Mouse (Mus musculus): ENCODE data around the gene Eci2. TPM values are rescaled to one million over a fixed set of nuclear protein-coding genes. Genes with fewer than 3 reads are reported as not detected.
"Not testable (repeated sequence)": the region's sequence is repeated elsewhere in the genome, so short reads cannot be mapped to it uniquely, and the experiment has no call there.

Gene Eci2
- total and polyA plus RNA-seq, 3 experiments, result 7.2 to 99.4 (median 64.4) TPM

DNA sequence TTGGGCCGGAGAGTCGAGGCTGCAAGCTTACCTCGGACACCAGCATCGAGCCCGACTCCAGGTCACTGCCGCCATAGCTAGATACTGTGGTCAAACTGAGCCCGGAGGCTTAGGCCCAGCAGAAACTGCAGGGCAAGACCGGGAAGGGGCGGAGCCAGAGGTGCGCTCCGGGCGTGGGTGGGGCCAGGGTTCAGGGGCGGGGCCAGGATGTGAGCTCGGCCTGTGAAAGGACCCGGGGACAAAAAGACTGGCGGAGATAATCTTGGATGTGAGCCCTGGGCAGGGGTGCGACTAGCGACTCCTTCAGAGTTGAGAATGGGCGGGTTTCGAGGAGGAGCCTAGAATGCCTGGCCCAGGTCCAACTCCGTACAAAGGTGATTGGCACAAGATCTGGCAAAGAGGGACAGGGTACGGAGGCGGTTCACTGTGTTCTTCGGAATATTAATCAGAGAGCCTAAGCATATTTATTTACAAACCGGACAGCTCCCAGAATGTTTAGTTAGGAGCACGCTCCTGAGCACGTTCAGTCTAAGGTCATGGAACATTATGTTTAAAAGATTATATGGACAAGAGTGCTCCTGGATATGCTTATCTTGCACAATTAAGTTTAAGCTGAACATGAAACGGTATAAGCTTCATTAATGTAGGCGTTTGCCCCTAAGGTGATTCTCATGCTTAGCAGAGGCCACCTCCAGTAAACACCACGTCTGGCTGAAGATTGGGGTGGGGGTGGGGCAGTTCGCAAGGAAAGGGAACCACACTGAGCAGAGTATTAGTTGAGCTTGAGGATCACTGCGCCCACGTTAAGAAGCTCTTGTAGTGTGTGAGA, 32.7 kb downstream of the Eci2 start:
- Histone ChIP-seq H3K9me3 (replicated peaks) (no peaks in the 10 kb centered on the region), H3K4me1 (ENCODE audit: insufficient read depth, low read depth, low read length) (peaks cover 30% of the 10 kb centered on the region), H3K27me3 (ENCODE audit: insufficient read depth, low read length) (no peaks in the 10 kb centered on the region; the same call in 1 of the 2 replicates), H3K36me3 (replicated peaks) (peaks cover 23% of the 10 kb centered on the region), H3K4me3 (ENCODE audit: low read depth, low read length) (peak overlapping the region; percentile 79)
- peak; percentile 88 for DNase-seq (ENCODE audit: low spot score)
- TF ChIP-seq GATA1 (IDR thresholded peaks at IDR 0.05; ENCODE audit: borderline replicate concordance, low read length) (no peak), TAL1 (conservative IDR thresholded peaks at IDR 0.05; ENCODE audit: low read depth, low read length) (no peak), GATA2 (IDR thresholded peaks at IDR 0.05; ENCODE audit: borderline replicate concordance, low read depth, low read length) (no peak), POLR2AphosphoS5 (IDR thresholded peaks at IDR 0.05; ENCODE audit: insufficient replicate concordance, low read depth, low read length) (no peak), CTCF (IDR thresholded peaks at IDR 0.05; ENCODE audit: low read depth, low read length) (no peak)
- peak; percentile 94 for ATAC-seq (ENCODE audit: extremely low read depth, insufficient number of reproducible peaks, low FRiP score, poor library complexity, severe bottlenecking)

DNA sequence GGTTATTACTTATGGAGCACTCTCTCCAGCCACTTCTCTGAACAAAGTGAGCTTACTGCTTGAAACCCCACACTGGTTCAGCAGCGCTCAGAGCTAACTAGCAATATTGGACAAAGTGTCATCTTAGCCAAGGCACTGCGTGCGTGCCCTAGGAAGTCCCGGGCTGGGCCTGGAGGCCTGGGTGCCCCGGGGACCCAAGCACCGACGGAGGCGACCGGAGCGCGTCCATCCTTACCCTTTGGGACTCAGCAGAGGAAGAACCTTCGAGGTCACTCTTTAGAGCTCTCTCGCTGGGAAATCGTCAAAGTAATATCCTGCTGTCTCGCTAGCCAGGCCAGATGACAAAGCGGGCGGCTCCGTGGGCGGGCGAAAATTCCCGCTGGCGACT, 33.3 kb downstream of the Eci2 start:
- H3K36me3 ChIP-seq (replicated peaks), result peaks cover 28% of the 10 kb centered on the region
- no peak for TF ChIP-seq POLR2AphosphoS5 (IDR thresholded peaks at IDR 0.05; ENCODE audit: insufficient replicate concordance, low read depth, low read length)
- no peak for TF ChIP-seq GATA1 (IDR thresholded peaks at IDR 0.05; ENCODE audit: borderline replicate concordance, low read length)
- TF ChIP-seq CTCF (IDR thresholded peaks at IDR 0.05; ENCODE audit: low read depth, low read length), result no peak
- no peak for TF ChIP-seq GATA2 (IDR thresholded peaks at IDR 0.05; ENCODE audit: borderline replicate concordance, low read depth, low read length)
- no peak for TF ChIP-seq TAL1 (conservative IDR thresholded peaks at IDR 0.05; ENCODE audit: low read depth, low read length)
- ATAC-seq (ENCODE audit: extremely low read depth, insufficient number of reproducible peaks, low FRiP score, poor library complexity, severe bottlenecking) (no peak), DNase-seq (ENCODE audit: low spot score) (peak; percentile 31)
- no peaks in the 10 kb centered on the region for H3K27me3 ChIP-seq (ENCODE audit: insufficient read depth, low read length)
- no peaks in the 10 kb centered on the region for H3K9me3 ChIP-seq (replicated peaks)
- H3K4me1 ChIP-seq (ENCODE audit: insufficient read depth, low read depth, low read length), result peaks cover 30% of the 10 kb centered on the region
- peak overlapping the region; percentile 79 for H3K4me3 ChIP-seq (ENCODE audit: low read depth, low read length)

DNA sequence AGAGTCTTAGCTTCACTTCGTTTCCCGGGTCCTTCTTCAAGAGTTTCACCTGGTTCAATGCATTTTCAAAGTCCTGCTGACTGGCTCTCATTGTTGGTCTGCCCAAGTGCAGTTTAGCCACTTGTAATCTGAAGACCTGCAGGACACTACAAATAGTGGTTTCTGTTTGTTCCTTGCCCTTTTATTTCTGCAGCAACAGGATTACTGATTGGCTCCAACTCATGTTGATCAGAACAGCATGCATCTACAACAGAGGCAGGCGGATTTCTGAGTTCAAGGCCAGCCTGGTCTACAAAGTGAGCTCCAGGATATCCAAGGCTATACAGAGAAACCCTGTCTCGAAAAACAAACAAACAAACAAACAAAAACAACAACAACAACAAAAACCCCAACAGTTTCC, 33.8 kb downstream of the Eci2 start:
- Histone ChIP-seq H3K9me3 (replicated peaks) (no peaks in the 10 kb centered on the region), H3K27me3 (ENCODE audit: insufficient read depth, low read length) (no peaks in the 10 kb centered on the region), H3K4me3 (ENCODE audit: low read depth, low read length) (peak overlapping the region; percentile 79; the same call in 1 of the 2 replicates), H3K4me1 (ENCODE audit: insufficient read depth, low read depth, low read length) (peaks cover 30% of the 10 kb centered on the region), H3K36me3 (replicated peaks) (peaks cover 33% of the 10 kb centered on the region)
- no peak for ATAC-seq (ENCODE audit: extremely low read depth, insufficient number of reproducible peaks, low FRiP score, poor library complexity, severe bottlenecking)
- DNase-seq (ENCODE audit: low spot score), result no peak
- TF ChIP-seq TAL1 (conservative IDR thresholded peaks at IDR 0.05; ENCODE audit: low read depth, low read length), result no peak
- no peak for TF ChIP-seq GATA1 (IDR thresholded peaks at IDR 0.05; ENCODE audit: borderline replicate concordance, low read length)
- no peak for TF ChIP-seq CTCF (IDR thresholded peaks at IDR 0.05; ENCODE audit: low read depth, low read length)
- no peak for TF ChIP-seq GATA2 (IDR thresholded peaks at IDR 0.05; ENCODE audit: borderline replicate concordance, low read depth, low read length)
- TF ChIP-seq POLR2AphosphoS5 (IDR thresholded peaks at IDR 0.05; ENCODE audit: insufficient replicate concordance, low read depth, low read length), result no peak

DNA sequence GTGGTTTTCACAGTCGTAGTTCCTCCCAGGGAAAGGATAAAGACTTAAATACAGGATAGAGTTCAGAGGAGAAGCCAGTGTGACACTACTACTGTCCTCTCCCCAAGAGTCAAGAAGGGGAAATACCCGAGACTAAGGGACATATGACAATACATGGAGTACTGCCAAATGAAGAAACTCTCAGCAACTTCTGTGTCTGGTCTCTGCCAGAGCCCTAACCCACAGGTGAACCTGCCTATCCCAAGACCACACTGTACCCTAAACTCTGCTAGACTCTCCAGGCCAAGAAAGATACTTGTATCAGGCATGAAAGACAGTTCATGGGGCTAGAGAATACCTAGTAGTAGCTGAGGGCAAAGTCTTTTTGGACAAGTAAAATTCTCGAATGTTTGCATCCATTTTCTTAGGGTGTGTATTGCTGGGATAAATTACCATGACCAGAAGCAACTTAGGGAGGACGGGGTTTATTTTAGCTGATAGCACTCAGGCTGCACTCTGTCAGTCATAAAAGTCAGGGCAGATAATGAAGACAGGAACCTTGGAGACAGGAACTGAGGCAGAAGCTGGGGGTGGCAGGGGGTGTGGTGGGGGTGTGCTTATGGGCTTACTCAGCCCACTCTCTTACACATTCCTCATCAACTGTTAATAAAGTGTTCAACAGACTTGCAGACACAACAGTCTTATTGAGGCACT, 35.2 kb downstream of the Eci2 start:
- Histone ChIP-seq H3K27me3 (ENCODE audit: insufficient read depth, low read length) (no peaks in the 10 kb centered on the region), H3K36me3 (replicated peaks) (peaks cover 47% of the 10 kb centered on the region), H3K4me3 (ENCODE audit: low read depth, low read length) (no peak overlapping the region), H3K4me1 (ENCODE audit: insufficient read depth, low read depth, low read length) (peaks cover 30% of the 10 kb centered on the region), H3K9me3 (replicated peaks) (no peaks in the 10 kb centered on the region)
- ATAC-seq (ENCODE audit: extremely low read depth, insufficient number of reproducible peaks, low FRiP score, poor library complexity, severe bottlenecking) (no peak), DNase-seq (ENCODE audit: low spot score) (no peak)
- TF ChIP-seq CTCF (IDR thresholded peaks at IDR 0.05; ENCODE audit: low read depth, low read length), result no peak
- no peak for TF ChIP-seq POLR2AphosphoS5 (IDR thresholded peaks at IDR 0.05; ENCODE audit: insufficient replicate concordance, low read depth, low read length)

DNA sequence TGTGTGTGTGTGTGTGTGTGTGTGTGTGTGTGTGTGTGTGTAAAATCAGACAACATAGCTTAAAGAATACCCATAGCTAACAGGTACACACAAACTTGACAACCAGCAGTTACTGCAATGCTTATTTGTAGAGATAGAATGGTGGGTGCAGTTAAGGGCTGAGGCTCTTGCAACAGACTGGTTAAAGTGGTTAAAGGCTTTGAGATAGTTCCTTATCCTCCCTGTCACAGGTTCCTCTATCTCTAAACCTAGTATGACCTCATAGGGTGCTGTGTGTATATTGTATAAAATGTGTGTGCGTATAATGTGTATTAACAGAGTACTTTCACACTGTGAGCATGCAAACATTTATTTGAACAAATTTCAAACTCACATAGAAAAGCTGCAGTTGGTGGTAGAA, 43.4 kb downstream of the Eci2 start:
- peaks cover 80% of the 10 kb centered on the region for H3K36me3 ChIP-seq (replicated peaks)
- not testable (repeated sequence) for DNase-seq (ENCODE audit: low spot score); ATAC-seq (ENCODE audit: extremely low read depth, insufficient number of reproducible peaks, low FRiP score, poor library complexity, severe bottlenecking); H3K4me3 ChIP-seq (ENCODE audit: low read depth, low read length); H3K4me1 ChIP-seq (ENCODE audit: insufficient read depth, low read depth, low read length); H3K9me3 ChIP-seq (replicated peaks); H3K27me3 ChIP-seq (ENCODE audit: insufficient read depth, low read length)

DNA sequence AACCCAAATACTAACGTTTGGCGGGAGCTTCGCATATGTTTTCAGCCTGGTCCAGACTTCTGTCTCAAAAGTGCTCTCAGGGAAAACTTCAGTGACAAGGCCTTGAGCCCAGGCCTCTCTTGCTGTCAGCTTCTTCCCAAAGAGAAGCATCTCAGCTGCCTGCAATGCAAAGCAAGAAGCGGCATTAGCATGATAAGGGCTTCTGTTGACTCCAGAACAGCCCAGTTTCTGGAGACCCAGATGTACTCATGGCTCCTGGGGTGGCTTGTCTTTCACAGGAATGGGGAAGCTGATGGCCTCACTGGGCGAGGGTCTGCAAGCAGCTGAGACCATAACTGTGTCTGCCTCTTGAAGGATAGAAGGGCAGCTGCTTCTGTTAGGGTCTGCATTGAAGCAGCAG, 48.3 kb downstream of the Eci2 start:
- not testable (repeated sequence) for H3K9me3 ChIP-seq (replicated peaks); H3K27me3 ChIP-seq (ENCODE audit: insufficient read depth, low read length); DNase-seq (ENCODE audit: low spot score); H3K4me3 ChIP-seq (ENCODE audit: low read depth, low read length); H3K4me1 ChIP-seq (ENCODE audit: insufficient read depth, low read depth, low read length); ATAC-seq (ENCODE audit: extremely low read depth, insufficient number of reproducible peaks, low FRiP score, poor library complexity, severe bottlenecking)
- H3K36me3 ChIP-seq (replicated peaks), result peaks cover 51% of the 10 kb centered on the region
